ENCODE assay signal across 25 mouse cellular contexts in genomic region chr8:104757621-104758020, GRCm38 (mm10). TPM values are rescaled to one million over a fixed set of nuclear protein-coding genes. Genes with fewer than 3 reads are reported as not detected.
DNase-seq lines count a peak whose midpoint lies in the region; ATAC-seq and TF ChIP-seq lines count a peak whose summit lies in the region.
"Had no signal": no experiment of that assay in that cellular context is flagged by ENCODE, and none has a peak within 500 bp of the region (broad histone marks: within the 10 kb centered on the region; RNA-seq: fewer than 3 reads in every experiment).

No protein-coding gene starts in this region.

- H3K4me2 ChIP-seq in forebrain, embryonic 16.5 days (ENCODE audit: low read length), result no peak overlapping the region
- H3K4me2 ChIP-seq in forebrain, embryonic 15.5 days (replicated peaks), result no peak overlapping the region
- no peak overlapping the region for H3K4me2 ChIP-seq in hindbrain, embryonic 14.5 days (replicated peaks)
- no peak overlapping the region for H3K4me2 ChIP-seq in hindbrain, embryonic 11.5 days (replicated peaks; ENCODE audit: low read depth, low read length)

- no peak overlapping the region for H3K27ac ChIP-seq in forebrain, embryonic 16.5 days (ENCODE audit: low read length)
- H3K27ac ChIP-seq in forebrain, embryonic 15.5 days (replicated peaks), result no peak overlapping the region
- no peak overlapping the region for H3K27ac ChIP-seq in hindbrain, embryonic 14.5 days
- no peak overlapping the region for H3K27ac ChIP-seq in hindbrain, embryonic 11.5 days (ENCODE audit: low read depth, low read length)
- H3K27ac ChIP-seq in layer of hippocampus, adult 2 months, result peak overlapping the region; percentile 67
- H3K27ac ChIP-seq: embryonic facial prominence, embryonic 10.5 days; heart, embryonic 10.5 days had no signal

- peaks cover 4% of the 10 kb centered on the region; the same call in 1 of the 2 replicates for H3K4me1 ChIP-seq in forebrain, embryonic 16.5 days (replicated peaks; ENCODE audit: control insufficient read depth, insufficient read depth, low read length)
- no peaks in the 10 kb centered on the region for H3K4me1 ChIP-seq in forebrain, embryonic 15.5 days
- H3K4me1 ChIP-seq in hindbrain, embryonic 14.5 days (replicated peaks; ENCODE audit: control insufficient read depth, insufficient read depth, low read length), result no peaks in the 10 kb centered on the region
- H3K4me1 ChIP-seq in hindbrain, embryonic 11.5 days (replicated peaks; ENCODE audit: control insufficient read depth, insufficient read depth, low read length), result no peaks in the 10 kb centered on the region
- H3K4me1 ChIP-seq: embryonic facial prominence, embryonic 10.5 days; heart, embryonic 10.5 days had no signal

- no peaks in the 10 kb centered on the region for H3K9me3 ChIP-seq in forebrain, embryonic 16.5 days (ENCODE audit: control insufficient read depth, low read length)
- no peaks in the 10 kb centered on the region for H3K9me3 ChIP-seq in forebrain, embryonic 15.5 days
- no peaks in the 10 kb centered on the region for H3K9me3 ChIP-seq in hindbrain, embryonic 14.5 days (ENCODE audit: control insufficient read depth, low read length)
- no peaks in the 10 kb centered on the region for H3K9me3 ChIP-seq in hindbrain, embryonic 11.5 days (ENCODE audit: control insufficient read depth, low read length)
- H3K9me3 ChIP-seq: embryonic facial prominence, embryonic 10.5 days; G1E; heart, embryonic 10.5 days had no signal

- H3K36me3 ChIP-seq in forebrain, embryonic 16.5 days (ENCODE audit: control insufficient read depth, insufficient read depth), result no peaks in the 10 kb centered on the region
- H3K36me3 ChIP-seq in forebrain, embryonic 15.5 days, result no peaks in the 10 kb centered on the region
- no peaks in the 10 kb centered on the region for H3K36me3 ChIP-seq in hindbrain, embryonic 14.5 days (replicated peaks; ENCODE audit: control insufficient read depth, insufficient read depth)
- H3K36me3 ChIP-seq in hindbrain, embryonic 11.5 days (ENCODE audit: control insufficient read depth, insufficient read depth, low read length), result no peaks in the 10 kb centered on the region
- H3K36me3 ChIP-seq: embryonic facial prominence, embryonic 10.5 days; G1E; heart, embryonic 10.5 days had no signal

- H3K27me3 ChIP-seq in forebrain, embryonic 16.5 days (replicated peaks; ENCODE audit: control insufficient read depth, insufficient read depth, low read length), result no peaks in the 10 kb centered on the region
- H3K27me3 ChIP-seq in forebrain, embryonic 15.5 days, result no peaks in the 10 kb centered on the region
- no peaks in the 10 kb centered on the region for H3K27me3 ChIP-seq in hindbrain, embryonic 14.5 days (ENCODE audit: control insufficient read depth, insufficient read depth, low read length)
- H3K27me3 ChIP-seq in hindbrain, embryonic 11.5 days (ENCODE audit: control insufficient read depth, insufficient read depth, low read length), result no peaks in the 10 kb centered on the region

- no peak overlapping the region for H3K4me3 ChIP-seq in forebrain, embryonic 16.5 days (replicated peaks; ENCODE audit: low read length)
- no peak overlapping the region for H3K4me3 ChIP-seq in forebrain, embryonic 15.5 days
- no peak overlapping the region for H3K4me3 ChIP-seq in hindbrain, embryonic 14.5 days (replicated peaks; ENCODE audit: low read length)
- no peak overlapping the region for H3K4me3 ChIP-seq in hindbrain, embryonic 11.5 days (ENCODE audit: low read depth, low read length)
- H3K4me3 ChIP-seq in layer of hippocampus, adult 2 months, result no peak overlapping the region
- H3K4me3 ChIP-seq: embryonic facial prominence, embryonic 10.5 days; heart, embryonic 10.5 days had no signal

- peak; percentile 50; the same call in 1 of the 2 replicates for ATAC-seq in forebrain, embryonic 16.5 days
- no peak for ATAC-seq in forebrain, embryonic 15.5 days (replicated peaks)
- ATAC-seq in hindbrain, embryonic 14.5 days (ENCODE audit: low FRiP score), result 0 out of 2 replicates have a peak, but pooled peaks have one; percentile 46
- ATAC-seq in hindbrain, embryonic 11.5 days (ENCODE audit: low FRiP score), result no peak
- ATAC-seq: CD4-positive, CD25-positive, alpha-beta regulatory T cell, adult 4 months; forebrain, embryonic 14.5 days had no signal

- no peak overlapping the region for H3K9ac ChIP-seq in forebrain, embryonic 16.5 days (replicated peaks; ENCODE audit: low read depth, low read length)
- H3K9ac ChIP-seq in forebrain, embryonic 15.5 days (replicated peaks), result no peak overlapping the region
- no peak overlapping the region for H3K9ac ChIP-seq in hindbrain, embryonic 14.5 days
- no peak overlapping the region for H3K9ac ChIP-seq in hindbrain, embryonic 11.5 days (ENCODE audit: low read depth, low read length)

- 50% methylated on average over 1 of the region's 1 CpGs for WGBS in forebrain, embryonic 16.5 days
- 30% methylated on average over 1 of the region's 1 CpGs for WGBS in forebrain, embryonic 15.5 days
- 53% methylated on average over 1 of the region's 1 CpGs for WGBS in hindbrain, embryonic 14.5 days
- WGBS in hindbrain, embryonic 11.5 days, result 47% methylated on average over 1 of the region's 1 CpGs

- no peak for TF ChIP-seq CTCF in layer of hippocampus, adult 2 months (conservative IDR thresholded peaks at IDR 0.05)

- DNase-seq in hindbrain, embryonic 14.5 days (ENCODE audit: low spot score), result no peak
- no peak for DNase-seq in hindbrain, embryonic 11.5 days (ENCODE audit: low spot score)
- no peak for DNase-seq in layer of hippocampus, adult 2 months (ENCODE audit: low spot score in 2 of 2)
- DNase-seq in layer of hippocampus, adult 8-10 months (ENCODE audit: low spot score in 2 of 2), result no peak
- peak; percentile 26 for DNase-seq in brain, adult 2 months (ENCODE audit: low read depth, low spot score)
- no peak for DNase-seq in adrenal gland, adult (ENCODE audit: inconsistent age in 2 of 2, low spot score in 1 of 2)
- DNase-seq: adrenal gland, postnatal 10 days; B cell, adult 2 months; cerebellum, adult 18-20 months; cerebellum, adult 9-11 months; gastrocnemius, postnatal 36 days; heart, adult 18-20 months; heart, postnatal 14 days; kidney, adult 11 months had no signal

RNA-seq across cellular contexts. Expression of gene Ces2a, which starts 23.8 kb away (rescaled TPM):
- polyA plus RNA-seq in forebrain, embryonic 16.5 days (2015; fragmentation: Nextera tagmentation; extraction: Ambion mirVana), result not detected in 2 replicates
- not detected in 2 replicates for polyA plus RNA-seq in forebrain, embryonic 15.5 days (2015; fragmentation: Nextera tagmentation; extraction: Ambion mirVana)
- polyA plus RNA-seq in hindbrain, embryonic 14.5 days (2014; fragmentation: Nextera tagmentation; extraction: Ambion mirVana), result not detected in 2 replicates
- polyA plus RNA-seq in hindbrain, embryonic 11.5 days (2014; fragmentation: Nextera tagmentation; extraction: Ambion mirVana), result not detected in 2 replicates
- total RNA-seq in layer of hippocampus, adult 2 months (2021), result not detected
- not detected for total RNA-seq in layer of hippocampus, adult 8-10 months (2022)
- total RNA-seq: G1E; gastrocnemius, adult 8-10 months; gastrocnemius, postnatal 36 days; heart, adult 18-20 months; heart, postnatal 14 days; hematopoietic stem cell, adult 5-6 weeks had no signal
- polyA plus RNA-seq: embryonic facial prominence, embryonic 10.5 days; embryonic facial prominence, embryonic 14.5 days; forebrain, embryonic 14.5 days; G1E; heart, embryonic 10.5 days; heart, embryonic 14.5 days had no signal

Comparison
In these comparisons a context has a peak if more than half of its experiments do, and no peak if none do; other contexts are left out.
1. ATAC-seq: peak in forebrain, embryonic 16.5 days (single experiment) and hindbrain, embryonic 14.5 days (single experiment); none in forebrain, embryonic 15.5 days (single experiment) and hindbrain, embryonic 11.5 days (single experiment).